Mouse (Mus musculus) MEL (cell line): ENCODE measurements around the gene Olfr362.

ENCODE experiments used
- CTCF ChIP-seq, 3 experiments: IDR thresholded peaks in 2 of 3; conservative IDR thresholded peaks in 1 of 3; 2 replicates each; pipeline ENCODE4 v1.5.1; 2011 to 2012; ENCODE audit warnings: low read length in 3 of 3, low read depth in 2 of 3, mild to moderate bottlenecking in 2 of 3, improper control_type of control experiment in 1 of 3, inconsistent platforms in 1 of 3, mixed read lengths in 1 of 3, moderate library complexity in 1 of 3; ENCODE audit not compliant: control insufficient read depth in 1 of 3, insufficient read depth in 1 of 3, poor library complexity in 1 of 3, severe bottlenecking in 1 of 3
- EP300 ChIP-seq, 2 experiments: IDR thresholded peaks; 2 replicates each; pipeline ENCODE4 v1.6.1; 2011; ENCODE audit warnings: improper control_type of control experiment in 2 of 2, low read length in 2 of 2, low read depth in 1 of 2, mild to moderate bottlenecking in 1 of 2
- ETS1 ChIP-seq: IDR thresholded peaks from 2 replicates; pipeline ENCODE4 v1.6.1; 2012; ENCODE audit warnings: low read depth, mild to moderate bottlenecking, inconsistent platforms, low read length, improper control_type of control experiment, moderate library complexity
- GATA1 ChIP-seq: IDR thresholded peaks from 2 replicates; pipeline ENCODE4 v1.6.1; 2011; ENCODE audit warnings: low read depth, low read length, improper control_type of control experiment
- HCFC1 ChIP-seq: IDR thresholded peaks from 2 replicates; pipeline ENCODE4 v1.6.1; 2012; ENCODE audit warnings: low read depth, mild to moderate bottlenecking, inconsistent platforms, low read length, improper control_type of control experiment, moderate library complexity
- KAT2A ChIP-seq: conservative IDR thresholded peaks from 2 replicates; pipeline ENCODE4 v1.6.1; 2012; ENCODE audit warnings: low read depth, low read length, improper control_type of control experiment, inconsistent platforms
- MAX ChIP-seq: IDR thresholded peaks from 2 replicates; pipeline ENCODE4 v1.6.1; 2011; ENCODE audit warnings: low read length, improper control_type of control experiment
- POLR2A ChIP-seq, 2 experiments: IDR thresholded peaks; 2 replicates each; pipeline ENCODE4 v1.6.1; 2011 to 2012; ENCODE audit warnings: low read length in 2 of 2, mild to moderate bottlenecking in 2 of 2, control low read depth in 1 of 2, improper control_type of control experiment in 1 of 2, low read depth in 1 of 2, moderate library complexity in 1 of 2; ENCODE audit not compliant: control insufficient read depth in 1 of 2, insufficient read depth in 1 of 2, poor library complexity in 1 of 2
- POLR2AphosphoS2 ChIP-seq: IDR thresholded peaks from 2 replicates; pipeline ENCODE4 v1.6.1; 2011; ENCODE audit warnings: low read length, improper control_type of control experiment
- RAD21 ChIP-seq: IDR thresholded peaks from 2 replicates; pipeline ENCODE4 v1.6.1; 2011; ENCODE audit warnings: mild to moderate bottlenecking, low read depth, low read length, improper control_type of control experiment
- TCF12 ChIP-seq: IDR thresholded peaks from 2 replicates; pipeline ENCODE4 v1.6.1; 2014; ENCODE audit warnings: low read depth, mild to moderate bottlenecking, inconsistent platforms, low read length, improper control_type of control experiment, moderate library complexity
- USF2 ChIP-seq, 2 experiments: IDR thresholded peaks; 2 replicates each; pipeline ENCODE4 v1.6.1; 2011 to 2012; ENCODE audit warnings: improper control_type of control experiment in 2 of 2, low read length in 2 of 2, borderline replicate concordance in 1 of 2, inconsistent platforms in 1 of 2, low read depth in 1 of 2, mild to moderate bottlenecking in 1 of 2; ENCODE audit not compliant: insufficient read depth in 1 of 2
- ZKSCAN1 ChIP-seq: IDR thresholded peaks from 2 replicates; pipeline ENCODE4 v1.6.1; 2012; ENCODE audit warnings: low read depth, mild to moderate bottlenecking, inconsistent platforms, low read length, improper control_type of control experiment, moderate library complexity

GRCm38 (mm10) chr2:37117810-37118209, at the start of gene Olfr362:
- no peak for TF ChIP-seq POLR2A (IDR thresholded peaks at IDR 0.05; ENCODE audit: control insufficient read depth in 1 of 2, insufficient read depth in 1 of 2, low read depth in 1 of 2, low read length in 2 of 2, poor library complexity in 1 of 2)
- TF ChIP-seq GATA1: no peak
- TF ChIP-seq CTCF (IDR thresholded peaks at IDR 0.05 in 2 of 3, conservative IDR thresholded peaks at IDR 0.05 in 1 of 3; ENCODE audit: control insufficient read depth in 1 of 3, insufficient read depth in 1 of 3, low read depth in 2 of 3, low read length in 3 of 3, poor library complexity in 1 of 3, severe bottlenecking in 1 of 3): no peak
- TF ChIP-seq MAX: no peak
- TF ChIP-seq USF2 (IDR thresholded peaks at IDR 0.05; ENCODE audit: borderline replicate concordance in 1 of 2, insufficient read depth in 1 of 2, low read depth in 1 of 2, low read length in 2 of 2): no peak
- no peak for TF ChIP-seq TCF12
- no peak for TF ChIP-seq EP300 (IDR thresholded peaks at IDR 0.05; ENCODE audit: low read depth in 1 of 2, low read length in 2 of 2)
- no peak for TF ChIP-seq ZKSCAN1
- no peak for TF ChIP-seq RAD21
- no peak for TF ChIP-seq HCFC1
- TF ChIP-seq POLR2AphosphoS2: no peak
- TF ChIP-seq ETS1: no peak
- no peak for TF ChIP-seq KAT2A
